ENCODE assay signal across 8 mouse cellular contexts in genomic region chr10:80917779-80918434, GRCm38 (mm10). TPM values are rescaled to one million over a fixed set of nuclear protein-coding genes. Genes with fewer than 3 reads are reported as not detected.
DNase-seq lines count a peak whose midpoint lies in the region; ATAC-seq and TF ChIP-seq lines count a peak whose summit lies in the region.

Gene Lmnb2, minus strand, starts transcription at chr10:80918245.

- peak within 1 kb of the TSS; percentile 51 for H3K27ac ChIP-seq in bone marrow, adult 2 months (ENCODE audit: control insufficient read depth, insufficient read depth, low read depth, low read length, poor library complexity)
- H3K27ac ChIP-seq in embryonic fibroblast, embryonic 13.5 days (ENCODE audit: insufficient read depth, low read length) = no peak within 1 kb of the TSS
- H3K27ac ChIP-seq in heart, embryonic 15.5 days = peak within 1 kb of the TSS; percentile 62
- no peak within 1 kb of the TSS for H3K27ac ChIP-seq in liver, embryonic 14.5 days
- peak within 1 kb of the TSS; percentile 42 for H3K27ac ChIP-seq in neural tube, embryonic 11.5 days (ENCODE audit: low read depth, low read length)

- peak within 1 kb of the TSS; percentile 91 for H3K4me3 ChIP-seq in bone marrow, adult 2 months (replicated peaks; ENCODE audit: control insufficient read depth, low read depth, low read length)
- H3K4me3 ChIP-seq in embryonic fibroblast, embryonic 13.5 days (ENCODE audit: insufficient read depth, low read length) = peak within 1 kb of the TSS; percentile 86
- peak within 1 kb of the TSS; percentile 94 for H3K4me3 ChIP-seq in heart, embryonic 15.5 days
- peak within 1 kb of the TSS; percentile 69 to 74 for H3K4me3 ChIP-seq in liver, embryonic 14.5 days (ENCODE audit: insufficient read depth in 1 of 2, low read depth in 2 of 2, low read length in 2 of 2)
- H3K4me3 ChIP-seq in neural tube, embryonic 11.5 days (ENCODE audit: low read depth, low read length) = peak within 1 kb of the TSS; percentile 97

- peak; percentile 79 to 86 for DNase-seq in kidney, postnatal 25 days
- no peak for DNase-seq in liver, embryonic 14.5 days (ENCODE audit: low read depth in 3 of 3, low spot score in 3 of 3)
- DNase-seq in neural tube, embryonic 11.5 days (ENCODE audit: low spot score) = peak; percentile 85
- DNase-seq in telencephalon, adult 2 months (ENCODE audit: low read depth, low spot score) = peak; percentile 83

- H3K9ac ChIP-seq in heart, embryonic 15.5 days = peak within 1 kb of the TSS; percentile 84
- peak within 1 kb of the TSS; percentile 57 for H3K9ac ChIP-seq in liver, embryonic 14.5 days (replicated peaks)
- H3K9ac ChIP-seq in neural tube, embryonic 11.5 days (ENCODE audit: low read length) = peak within 1 kb of the TSS; percentile 86

- no peaks in the 10 kb centered on the region for H3K36me3 ChIP-seq in heart, embryonic 15.5 days
- no peaks in the 10 kb centered on the region for H3K36me3 ChIP-seq in liver, embryonic 14.5 days (replicated peaks; ENCODE audit: control insufficient read depth, insufficient read depth, low read depth)
- peaks cover 4% of the 10 kb centered on the region for H3K36me3 ChIP-seq in neural tube, embryonic 11.5 days (ENCODE audit: control insufficient read depth, insufficient read depth, low read length)

- TF ChIP-seq POLR2A in bone marrow, adult 2 months (IDR thresholded peaks at IDR 0.05; ENCODE audit: borderline replicate concordance, control insufficient read depth, low read depth, low read length) = peak; percentile 31; the same call in 1 of the 2 replicates
- TF ChIP-seq POLR2A in embryonic fibroblast, embryonic 13.5 days (IDR thresholded peaks at IDR 0.05; ENCODE audit: low read depth, low read length) = peak; percentile 51

- under 1% methylated on average over 61 of the region's 61 CpGs for WGBS in bone marrow, adult 2 months
- under 1% methylated on average over 61 of the region's 61 CpGs for WGBS in heart, embryonic 15.5 days
- WGBS in liver, embryonic 14.5 days (ENCODE audit: insufficient replicate concordance) = under 1% methylated on average over 61 of the region's 61 CpGs
- WGBS in neural tube, embryonic 11.5 days = under 1% methylated on average over 61 of the region's 61 CpGs

- peaks cover 11% of the 10 kb centered on the region for H3K4me1 ChIP-seq in bone marrow, adult 2 months (ENCODE audit: control insufficient read depth, insufficient read depth, low read length)
- no peaks in the 10 kb centered on the region for H3K4me1 ChIP-seq in embryonic fibroblast, embryonic 13.5 days (ENCODE audit: control insufficient read depth, insufficient read depth, low read length)
- H3K4me1 ChIP-seq in heart, embryonic 15.5 days (replicated peaks) = peaks cover 42% of the 10 kb centered on the region
- H3K4me1 ChIP-seq in liver, embryonic 14.5 days (replicated peaks; ENCODE audit: control insufficient read depth in 2 of 2, insufficient read depth in 2 of 2, low read length in 1 of 2) = peaks cover 12 to 14% of the 10 kb centered on the region in 2 experiments; a peak in 3 of 4 replicates
- peaks cover 16% of the 10 kb centered on the region for H3K4me1 ChIP-seq in neural tube, embryonic 11.5 days (ENCODE audit: control insufficient read depth, insufficient read depth, low read length)

- no peak for TF ChIP-seq CTCF in bone marrow, adult 2 months (IDR thresholded peaks at IDR 0.05; ENCODE audit: control insufficient read depth, insufficient read depth, low read length)
- no peak for TF ChIP-seq CTCF in embryonic fibroblast, embryonic 13.5 days (IDR thresholded peaks at IDR 0.05; ENCODE audit: borderline replicate concordance, insufficient read depth, low read length)
- no peak for TF ChIP-seq CTCF in liver, embryonic 14.5 days (IDR thresholded peaks at IDR 0.05; ENCODE audit: low read depth)

- peak within 1 kb of the TSS; percentile 96 for H3K4me2 ChIP-seq in heart, embryonic 15.5 days
- peak within 1 kb of the TSS; percentile 79 for H3K4me2 ChIP-seq in liver, embryonic 14.5 days (ENCODE audit: low read depth)
- peak within 1 kb of the TSS; percentile 98 for H3K4me2 ChIP-seq in neural tube, embryonic 11.5 days (ENCODE audit: low read depth)

- TF ChIP-seq EP300 in liver, embryonic 14.5 days (IDR thresholded peaks at IDR 0.05; ENCODE audit: low read depth) = no peak

- H3K27me3 ChIP-seq in heart, embryonic 15.5 days = no peaks in the 10 kb centered on the region
- peaks cover 2% of the 10 kb centered on the region; the same call in 1 of the 2 replicates for H3K27me3 ChIP-seq in liver, embryonic 14.5 days (ENCODE audit: control insufficient read depth, insufficient read depth, low read length)
- H3K27me3 ChIP-seq in neural tube, embryonic 11.5 days (ENCODE audit: control insufficient read depth, insufficient read depth, low read length) = no peaks in the 10 kb centered on the region

- H3K9me3 ChIP-seq in heart, embryonic 15.5 days (replicated peaks) = no peaks in the 10 kb centered on the region
- H3K9me3 ChIP-seq in liver, embryonic 14.5 days (ENCODE audit: control insufficient read depth, low read length) = no peaks in the 10 kb centered on the region
- H3K9me3 ChIP-seq in neural tube, embryonic 11.5 days (ENCODE audit: control insufficient read depth, low read length) = no peaks in the 10 kb centered on the region

- peak; percentile 76 for ATAC-seq in CD4-positive, CD25-positive, alpha-beta regulatory T cell, adult 4 months
- peak; percentile 39 for ATAC-seq in heart, embryonic 15.5 days (replicated peaks; ENCODE audit: insufficient number of reproducible peaks, insufficient read depth, low FRiP score, low read depth)
- ATAC-seq in liver, embryonic 14.5 days (ENCODE audit: insufficient read depth) = peak; percentile 40; the same call in 1 of the 2 replicates
- ATAC-seq in neural tube, embryonic 11.5 days (ENCODE audit: insufficient read depth, low FRiP score, low TSS enrichment) = peak; percentile 74

RNA-seq across cellular contexts. Expression of gene Lmnb2, which starts in this region (rescaled TPM):
- polyA plus RNA-seq in CD4-positive, CD25-positive, alpha-beta regulatory T cell, adult 4 months (2017; shearing (Covaris generic)) = 1 to 10 TPM; 3.3 to 4.7 TPM
- polyA plus RNA-seq in bone marrow, adult 2 months (2011; ENCODE audit: insufficient read depth, insufficient read length, low replicate concordance, missing spikeins) = 10.7 and 29.8 TPM in 2 replicates
- 14.1 and 14.7 TPM in 2 replicates for polyA plus RNA-seq in embryonic fibroblast, embryonic 13.5 days (2011; ENCODE audit: insufficient read length, low read depth, missing spikeins)
- polyA plus RNA-seq in heart, embryonic 15.5 days (2015; fragmentation: Nextera tagmentation; extraction: Ambion mirVana) = 22.0 and 32.1 TPM in 2 replicates
- polyA plus RNA-seq in liver, embryonic 14.5 days (2012; rRNA removed) = 9.5 and 11.3 TPM in 2 replicates
- polyA plus RNA-seq in liver, embryonic 14.5 days (2014; fragmentation: Nextera tagmentation; extraction: Ambion mirVana) = 2.8 and 3.2 TPM in 2 replicates
- polyA plus RNA-seq in neural tube, embryonic 11.5 days (2014; fragmentation: Nextera tagmentation; extraction: Ambion mirVana) = 23.0 and 27.9 TPM in 2 replicates

Comparison
In these comparisons a context has a peak if more than half of its experiments do, and no peak if none do; other contexts are left out.
1. H3K27ac ChIP-seq: peak in bone marrow, adult 2 months (single experiment), heart, embryonic 15.5 days (single experiment) and neural tube, embryonic 11.5 days (single experiment); none in embryonic fibroblast, embryonic 13.5 days (single experiment) and liver, embryonic 14.5 days (single experiment).
2. DNase-seq: peak in kidney, postnatal 25 days (2 of 2), neural tube, embryonic 11.5 days (single experiment) and telencephalon, adult 2 months (single experiment); none in liver, embryonic 14.5 days (0 of 3).
3. Peak in every context shown above with its lines, with median percentiles within 50 percentile points of each other: ATAC-seq, H3K4me3 ChIP-seq, H3K4me2 ChIP-seq and H3K9ac ChIP-seq.